Mouse (Mus musculus): Measurements from ENCODE around the gene Hunk. TPM values are rescaled to one million over a fixed set of nuclear protein-coding genes. Genes with fewer than 3 reads are reported as not detected.

Gene Hunk
- total and polyA plus RNA-seq, 3 experiments, result 0.01 TPM; not detected in 2

GRCm38 (mm10) chr16:90379897-90380296 is 5.9 kb upstream of the Hunk start:
- peak; percentile 42 for DNase-seq (ENCODE audit: low read depth, low spot score)
- no peak for TF ChIP-seq EP300 (IDR thresholded peaks at IDR 0.05; ENCODE audit: low read depth in 1 of 2, low read length in 2 of 2)
- TF ChIP-seq SMC3 (IDR thresholded peaks at IDR 0.05; ENCODE audit: low read depth, low read length), result peak; percentile 52
- peak; percentile 14; the same call in 1 of the 2 replicates for TF ChIP-seq ZC3H11A (IDR thresholded peaks at IDR 0.05; ENCODE audit: low read depth, low read length)
- TF ChIP-seq RAD21 (IDR thresholded peaks at IDR 0.05; ENCODE audit: low read depth, low read length), result peak; percentile 41
- no peak for TF ChIP-seq ETS1 (IDR thresholded peaks at IDR 0.05; ENCODE audit: low read depth, low read length)
- peak; percentile 39 to 81 (median 55) for TF ChIP-seq CTCF (IDR thresholded peaks at IDR 0.05 in 2 of 3, conservative IDR thresholded peaks at IDR 0.05 in 1 of 3; ENCODE audit: control insufficient read depth in 1 of 3, insufficient read depth in 1 of 3, low read depth in 2 of 3, low read length in 3 of 3, poor library complexity in 1 of 3, severe bottlenecking in 1 of 3)
- TF ChIP-seq TAL1 (IDR thresholded peaks at IDR 0.05; ENCODE audit: low read length), result no peak
- no peak for TF ChIP-seq ZMIZ1 (IDR thresholded peaks at IDR 0.05; ENCODE audit: low read depth, low read length)
- H3K79me2 ChIP-seq (ENCODE audit: control insufficient read depth, insufficient read depth, low read length, poor library complexity), result no peaks in the 10 kb centered on the region

GRCm38 (mm10) chr16:90381633-90382032 is 4.2 kb upstream of the Hunk start:
- TF ChIP-seq CTCF (IDR thresholded peaks at IDR 0.05 in 2 of 3, conservative IDR thresholded peaks at IDR 0.05 in 1 of 3; ENCODE audit: control insufficient read depth in 1 of 3, insufficient read depth in 1 of 3, low read depth in 2 of 3, low read length in 3 of 3, poor library complexity in 1 of 3, severe bottlenecking in 1 of 3), result peak; percentile 34 to 38 (median 34)
- no peak for TF ChIP-seq POLR2AphosphoS5 (IDR thresholded peaks at IDR 0.05; ENCODE audit: borderline replicate concordance, low read depth, low read length)
- TF ChIP-seq RAD21 (IDR thresholded peaks at IDR 0.05; ENCODE audit: low read depth, low read length), result peak; percentile 20
- H3K9me3 ChIP-seq (replicated peaks; ENCODE audit: insufficient read depth, low read length), result no peaks in the 10 kb centered on the region
- no peaks in the 10 kb centered on the region for H3K27me3 ChIP-seq (ENCODE audit: control insufficient read depth in 1 of 2, insufficient read depth in 2 of 2, low read length in 2 of 2)
- no peak overlapping the region for H3K9ac ChIP-seq (ENCODE audit: control insufficient read depth, low read depth, low read length, poor library complexity, severe bottlenecking)
- H3K79me2 ChIP-seq (ENCODE audit: control insufficient read depth, insufficient read depth, low read length, poor library complexity), result no peaks in the 10 kb centered on the region
- no peaks in the 10 kb centered on the region for H3K4me1 ChIP-seq (ENCODE audit: control insufficient read depth in 1 of 2, insufficient read depth in 2 of 2, low read length in 2 of 2)
- H3K4me3 ChIP-seq (ENCODE audit: control insufficient read depth in 1 of 2, insufficient read depth in 1 of 2, low read depth in 2 of 2, low read length in 2 of 2), result no peak overlapping the region
- H3K27ac ChIP-seq (ENCODE audit: control insufficient read depth, low read depth, low read length), result no peak overlapping the region
- H3K36me3 ChIP-seq (ENCODE audit: control insufficient read depth in 1 of 2, insufficient read depth in 2 of 2, low read length in 2 of 2), result no peaks in the 10 kb centered on the region
- DNase-seq (ENCODE audit: low read depth, low spot score), result peak; percentile 6

More at GRCm38 (mm10) chr16:90379897-90380296, 5.9 kb upstream of the Hunk start:
- no peak overlapping the region for H3K27ac ChIP-seq (ENCODE audit: control insufficient read depth, low read depth, low read length)
- H3K9ac ChIP-seq (ENCODE audit: control insufficient read depth, low read depth, low read length, poor library complexity, severe bottlenecking), result no peak overlapping the region
- no peaks in the 10 kb centered on the region for H3K9me3 ChIP-seq (replicated peaks; ENCODE audit: insufficient read depth, low read length)
- H3K4me3 ChIP-seq (ENCODE audit: control insufficient read depth in 1 of 2, insufficient read depth in 1 of 2, low read depth in 2 of 2, low read length in 2 of 2), result no peak overlapping the region
- no peaks in the 10 kb centered on the region for H3K36me3 ChIP-seq (ENCODE audit: control insufficient read depth in 1 of 2, insufficient read depth in 2 of 2, low read length in 2 of 2)
- no peaks in the 10 kb centered on the region for H3K27me3 ChIP-seq (ENCODE audit: control insufficient read depth in 1 of 2, insufficient read depth in 2 of 2, low read length in 2 of 2)
- H3K4me1 ChIP-seq (ENCODE audit: control insufficient read depth in 1 of 2, insufficient read depth in 2 of 2, low read length in 2 of 2), result no peaks in the 10 kb centered on the region

- Histone ChIP-seq H3K79me2 (ENCODE audit: control insufficient read depth, insufficient read depth, low read length, poor library complexity) (no peaks in the 10 kb centered on the region), H3K36me3 (ENCODE audit: control insufficient read depth in 1 of 2, insufficient read depth in 2 of 2, low read length in 2 of 2) (no peaks in the 10 kb centered on the region), H3K4me1 (ENCODE audit: control insufficient read depth in 1 of 2, insufficient read depth in 2 of 2, low read length in 2 of 2) (no peaks in the 10 kb centered on the region), H3K4me3 (ENCODE audit: control insufficient read depth in 1 of 2, insufficient read depth in 1 of 2, low read depth in 2 of 2, low read length in 2 of 2) (no peak overlapping the region), H3K27ac (ENCODE audit: control insufficient read depth, low read depth, low read length) (no peak overlapping the region), H3K9me3 (replicated peaks; ENCODE audit: insufficient read depth, low read length) (no peaks in the 10 kb centered on the region), H3K9ac (ENCODE audit: control insufficient read depth, low read depth, low read length, poor library complexity, severe bottlenecking) (no peak overlapping the region), H3K27me3 (ENCODE audit: control insufficient read depth in 1 of 2, insufficient read depth in 2 of 2, low read length in 2 of 2) (no peaks in the 10 kb centered on the region)
- no peak for TF ChIP-seq POLR2A (IDR thresholded peaks at IDR 0.05; ENCODE audit: control insufficient read depth in 1 of 2, insufficient read depth in 1 of 2, low read depth in 1 of 2, low read length in 2 of 2, poor library complexity in 1 of 2)
- no peak for TF ChIP-seq ZKSCAN1 (IDR thresholded peaks at IDR 0.05; ENCODE audit: low read depth, low read length)
- no peak for TF ChIP-seq USF2 (IDR thresholded peaks at IDR 0.05; ENCODE audit: borderline replicate concordance in 1 of 2, insufficient read depth in 1 of 2, low read depth in 1 of 2, low read length in 2 of 2)
- no peak for TF ChIP-seq MAZ (IDR thresholded peaks at IDR 0.05; ENCODE audit: low read depth, low read length)
- no peak for TF ChIP-seq MYB (IDR thresholded peaks at IDR 0.05; ENCODE audit: low read depth, low read length)
- no peak for TF ChIP-seq USF1 (IDR thresholded peaks at IDR 0.05; ENCODE audit: low read depth, low read length)
- TF ChIP-seq NRF1 (IDR thresholded peaks at IDR 0.05; ENCODE audit: insufficient read depth, low read depth, low read length, poor library complexity, severe bottlenecking), result no peak
- no peak for TF ChIP-seq EP300 (IDR thresholded peaks at IDR 0.05; ENCODE audit: low read depth in 1 of 2, low read length in 2 of 2)
- no peak for TF ChIP-seq MAX (IDR thresholded peaks at IDR 0.05; ENCODE audit: low read length)
- no peak for TF ChIP-seq SIN3A (IDR thresholded peaks at IDR 0.05; ENCODE audit: low read length)
- no peak for TF ChIP-seq CHD1 (IDR thresholded peaks at IDR 0.05; ENCODE audit: low read depth, low read length)
- TF ChIP-seq ETS1 (IDR thresholded peaks at IDR 0.05; ENCODE audit: low read depth, low read length), result no peak
- TF ChIP-seq RAD21 (IDR thresholded peaks at IDR 0.05; ENCODE audit: low read depth, low read length), result no peak
- TF ChIP-seq POLR2AphosphoS5 (IDR thresholded peaks at IDR 0.05; ENCODE audit: borderline replicate concordance, low read depth, low read length), result no peak
- TF ChIP-seq MAFK (IDR thresholded peaks at IDR 0.05; ENCODE audit: borderline replicate concordance, low read depth, low read length), result no peak
- no peak for TF ChIP-seq SMC3 (IDR thresholded peaks at IDR 0.05; ENCODE audit: low read depth, low read length)
- no peak for TF ChIP-seq MYC (IDR thresholded peaks at IDR 0.05; ENCODE audit: low read depth, low read length)
- no peak for TF ChIP-seq HCFC1 (IDR thresholded peaks at IDR 0.05; ENCODE audit: low read depth, low read length)
- TF ChIP-seq CTCF (IDR thresholded peaks at IDR 0.05 in 2 of 3, conservative IDR thresholded peaks at IDR 0.05 in 1 of 3; ENCODE audit: control insufficient read depth in 1 of 3, insufficient read depth in 1 of 3, low read depth in 2 of 3, low read length in 3 of 3, poor library complexity in 1 of 3, severe bottlenecking in 1 of 3), result no peak
- DNase-seq (ENCODE audit: low read depth, low spot score), result no peak
These were observed 3.0 kb upstream of the Hunk start for GRCm38 (mm10) chr16:90382701-90383280.

All from MEL (cell line).